Mouse (Mus musculus) forebrain, embryonic 13.5 days (tissue): ENCODE data around the gene Fam83g. TPM values are rescaled to one million over a fixed set of nuclear protein-coding genes. Genes with fewer than 3 reads are reported as not detected.

Source experiments
- ATAC-seq: fragments of 200-750 bp; cut with Nextera tagmentation; 2 replicates; pipeline ENCODE4 v1.8.0; 2017
- H3K27ac ChIP-seq: fragments of 300-500 bp; sonication (generic); 2 replicates; pipeline ENCODE4 v1.5.1; 2015; ENCODE audit warnings: inconsistent platforms, mild to moderate bottlenecking, moderate library complexity
- H3K27me3 ChIP-seq: fragments of 300-500 bp; sonication (generic); 2 replicates; pipeline ENCODE4 v1.6.1; 2015; ENCODE audit warnings: mild to moderate bottlenecking, inconsistent platforms
- H3K36me3 ChIP-seq: fragments of 300-500 bp; sonication (generic); 2 replicates; pipeline ENCODE4 v1.6.1; 2015; ENCODE audit warnings: mild to moderate bottlenecking, inconsistent platforms; ENCODE audit not compliant: poor library complexity, severe bottlenecking
- H3K4me1 ChIP-seq: fragments of 300-500 bp; sonication (generic); 2 replicates; pipeline ENCODE4 v1.6.1; 2015; ENCODE audit warnings: inconsistent platforms
- H3K4me2 ChIP-seq: fragments of 300-500 bp; sonication (generic); 2 replicates; pipeline ENCODE4 v1.6.1; 2015; ENCODE audit warnings: inconsistent platforms, mild to moderate bottlenecking, moderate library complexity
- H3K4me3 ChIP-seq: fragments of 300-500 bp; sonication (generic); 2 replicates; pipeline ENCODE4 v1.5.1; 2015; ENCODE audit warnings: mild to moderate bottlenecking, inconsistent platforms
- H3K9ac ChIP-seq: fragments of 300-500 bp; sonication (generic); 2 replicates; pipeline ENCODE4 v1.6.1; 2015; ENCODE audit warnings: mild to moderate bottlenecking, inconsistent platforms
- H3K9me3 ChIP-seq: fragments of 300-500 bp; sonication (generic); replicated peaks from 2 replicates; pipeline ENCODE4 v1.6.1; 2016; ENCODE audit warnings: inconsistent platforms
- WGBS: fragments of 180-500 bp; shearing (Covaris S2); methylation state at CpG from one replicate; pipeline ENCODE4 v1.1.7; 2015; 5-methylcytosine and 5-hydroxymethylcytosine counted together
- polyA plus RNA-seq: library from polyadenylated mRNA; unstranded; fragments of >200 nt; fragmentation: Nextera tagmentation; extraction: Ambion mirVana; gene quantifications from 2 replicates; pipeline ENCODE4 v1.2.1, GENCODE M21; 2015

Gene Fam83g
- polyA plus RNA-seq, 1 experiment from 2014 or later: 0.32 TPM

DNA sequence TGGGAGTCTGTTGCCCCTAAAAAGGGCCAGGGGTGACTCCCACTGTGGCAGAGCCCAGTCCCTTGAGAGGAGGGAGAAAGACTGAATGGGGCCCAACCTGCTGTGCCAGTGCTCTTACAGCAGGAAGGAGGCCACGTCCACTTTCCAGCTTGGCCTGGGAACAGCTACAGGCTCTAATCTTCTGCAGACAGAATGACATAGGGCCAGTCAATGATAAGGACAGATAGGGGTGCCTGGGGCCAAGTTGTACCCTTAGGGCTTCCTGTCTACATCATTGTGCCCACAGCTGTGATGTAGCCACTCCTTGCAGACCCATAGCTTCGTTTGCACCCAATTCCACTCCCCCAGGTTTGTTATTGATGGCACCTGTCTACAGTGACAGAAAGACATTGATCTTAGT is 2.2 kb downstream of the Fam83g start:
- Histone ChIP-seq H3K27me3 (peaks cover 40% of the 10 kb centered on the region), H3K4me1 (peaks cover 12% of the 10 kb centered on the region), H3K9me3 (no peaks in the 10 kb centered on the region), H3K27ac (no peak overlapping the region), H3K36me3 (no peaks in the 10 kb centered on the region), H3K4me3 (no peak overlapping the region), H3K4me2 (no peak overlapping the region), H3K9ac (no peak overlapping the region)
- 80% methylated on average over 2 of the region's 2 CpGs for WGBS
- ATAC-seq: no peak

DNA sequence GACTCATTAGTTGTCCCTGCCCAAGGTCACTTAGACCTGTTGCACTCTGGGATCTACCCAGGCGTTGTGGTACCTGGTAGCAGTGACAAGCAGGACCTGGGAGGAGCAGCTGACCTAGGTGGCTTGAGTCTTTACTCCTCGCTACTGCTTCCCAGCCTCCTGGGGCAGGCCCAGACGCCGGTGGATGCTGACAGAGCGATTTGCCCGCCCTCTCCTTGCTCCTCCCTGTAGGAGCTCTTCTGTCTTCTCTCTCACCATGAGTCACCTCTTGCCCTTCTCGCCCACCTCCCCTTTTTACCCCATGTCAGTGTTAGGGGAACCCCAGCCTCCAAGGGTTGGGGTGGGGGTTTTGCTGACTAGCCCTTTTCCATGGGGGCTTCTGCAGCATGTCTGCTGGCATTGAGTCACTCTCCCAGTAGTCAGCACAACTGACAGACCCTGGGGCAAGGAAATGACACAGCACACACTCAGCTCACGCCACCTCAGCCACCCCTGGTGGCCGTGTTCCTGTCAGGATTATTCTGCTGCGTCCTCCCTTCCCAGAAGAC is 3.1 kb downstream of the Fam83g start:
- Histone ChIP-seq H3K4me3 (no peak overlapping the region), H3K27me3 (peaks cover 40% of the 10 kb centered on the region), H3K4me2 (no peak overlapping the region), H3K9me3 (no peaks in the 10 kb centered on the region), H3K9ac (no peak overlapping the region), H3K27ac (no peak overlapping the region), H3K36me3 (no peaks in the 10 kb centered on the region), H3K4me1 (peaks cover 12% of the 10 kb centered on the region)
- WGBS: 47% methylated on average over 10 of the region's 10 CpGs
- ATAC-seq: no peak

DNA sequence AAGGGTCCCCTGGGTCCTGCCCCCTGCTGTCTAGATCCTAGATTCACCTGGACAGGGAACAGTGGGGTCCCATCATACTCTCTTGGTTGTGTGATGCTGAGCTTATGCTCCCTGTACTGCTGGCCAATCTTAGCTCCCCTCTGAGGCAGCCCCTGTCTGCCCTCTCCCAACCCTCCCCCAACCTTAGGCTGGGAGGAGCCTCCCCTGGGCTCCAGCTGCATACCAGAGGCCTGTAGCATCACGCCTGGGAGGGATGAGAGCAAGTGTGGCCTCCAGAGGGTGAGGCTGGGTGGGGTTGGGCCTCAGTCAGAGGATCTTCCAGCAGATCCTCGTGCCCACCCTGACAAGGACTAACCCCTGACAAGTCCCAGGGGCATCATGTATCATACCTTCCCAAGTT is 3.7 kb downstream of the Fam83g start:
- no peaks in the 10 kb centered on the region for H3K36me3 ChIP-seq

DNA sequence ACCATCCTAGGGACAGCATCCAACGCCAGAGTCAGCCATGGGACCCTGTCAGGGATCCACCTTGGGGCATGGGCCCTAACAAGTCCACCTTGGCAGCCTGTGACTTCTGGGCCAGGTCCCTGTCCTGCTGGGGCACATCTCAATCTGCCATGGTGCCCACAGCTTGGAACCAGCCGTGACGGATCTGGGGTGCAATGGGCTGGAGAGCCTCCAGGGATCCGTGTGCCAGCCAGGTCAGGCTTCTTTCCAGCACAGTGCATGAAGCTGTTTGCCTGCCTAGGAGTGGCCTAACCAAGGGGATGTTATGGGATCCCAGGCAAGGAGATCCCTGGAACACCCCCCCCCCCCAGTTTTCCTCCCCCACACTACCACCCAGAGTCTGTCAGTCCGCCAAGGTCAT is 9.1 kb downstream of the Fam83g start:
- no peak for ATAC-seq
- 90% methylated on average over 5 of the region's 5 CpGs for WGBS
- H3K4me2 ChIP-seq: no peak overlapping the region

More for the DNA sequence above, 3.7 kb downstream of the Fam83g start:
- H3K27ac ChIP-seq: no peak overlapping the region
- peaks cover 12% of the 10 kb centered on the region for H3K4me1 ChIP-seq
- H3K4me3 ChIP-seq: no peak overlapping the region
- ATAC-seq: no peak
- WGBS: 60% methylated on average over 2 of the region's 2 CpGs
- no peak overlapping the region for H3K4me2 ChIP-seq
- H3K27me3 ChIP-seq: peaks cover 40% of the 10 kb centered on the region
- H3K9me3 ChIP-seq: no peaks in the 10 kb centered on the region
- no peak overlapping the region for H3K9ac ChIP-seq

DNA sequence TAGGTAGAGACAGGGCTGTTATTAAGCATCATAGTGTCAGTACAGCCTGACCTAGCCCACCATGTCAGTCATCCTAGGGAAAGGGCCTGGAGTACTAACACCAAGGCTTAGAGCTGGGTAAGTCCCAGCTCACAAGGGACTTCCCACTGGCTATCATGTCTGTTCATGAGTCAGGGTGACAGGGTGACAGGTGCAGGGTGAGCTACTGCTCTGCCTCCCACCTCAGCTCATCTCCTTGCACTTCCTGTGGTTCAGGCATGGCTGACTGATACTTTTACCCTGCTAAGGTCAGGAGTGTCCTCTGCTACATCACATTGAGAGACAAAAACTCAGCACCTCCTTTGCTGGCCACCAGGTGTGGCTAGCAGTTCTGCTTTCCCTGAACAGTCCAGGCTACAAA is 15.0 kb downstream of the Fam83g start:
- no peak for ATAC-seq

More for the DNA sequence above, 9.1 kb downstream of the Fam83g start:
- H3K27me3 ChIP-seq: no peaks in the 10 kb centered on the region
- H3K27ac ChIP-seq: no peak overlapping the region
- H3K9me3 ChIP-seq: no peaks in the 10 kb centered on the region
- H3K9ac ChIP-seq: no peak overlapping the region
- no peaks in the 10 kb centered on the region for H3K4me1 ChIP-seq
- H3K4me3 ChIP-seq: no peak overlapping the region
- H3K36me3 ChIP-seq: no peaks in the 10 kb centered on the region

DNA sequence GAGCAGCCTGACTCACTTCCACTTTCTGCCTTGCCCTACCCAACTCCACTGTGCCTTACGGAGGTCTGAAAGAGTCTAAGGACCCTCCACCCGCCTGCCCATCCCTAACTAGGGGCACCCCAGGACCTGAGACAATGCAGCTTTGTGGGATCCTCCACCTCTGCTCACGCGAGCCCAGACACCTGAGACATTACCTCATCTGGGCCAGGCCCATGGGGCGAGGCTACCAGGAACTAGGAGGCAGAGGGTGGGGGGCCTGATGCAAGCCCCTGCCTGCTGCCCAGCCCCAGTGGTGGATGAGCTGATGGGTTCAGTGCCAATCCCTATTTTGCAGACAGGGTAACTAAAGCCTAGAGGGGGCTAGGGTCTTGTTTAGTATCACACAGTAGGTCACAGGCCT is 15.6 kb downstream of the Fam83g start:
- Histone ChIP-seq H3K9me3 (no peaks in the 10 kb centered on the region), H3K9ac (no peak overlapping the region), H3K27ac (no peak overlapping the region), H3K4me1 (peaks cover 9% of the 10 kb centered on the region), H3K27me3 (no peaks in the 10 kb centered on the region), H3K4me2 (no peak overlapping the region), H3K36me3 (no peaks in the 10 kb centered on the region), H3K4me3 (no peak overlapping the region)
- ATAC-seq: no peak
- 83% methylated on average over 5 of the region's 5 CpGs for WGBS

More for the DNA sequence above, 15.0 kb downstream of the Fam83g start:
- Histone ChIP-seq H3K36me3 (no peaks in the 10 kb centered on the region), H3K9me3 (no peaks in the 10 kb centered on the region), H3K9ac (no peak overlapping the region), H3K4me2 (no peak overlapping the region), H3K27ac (no peak overlapping the region), H3K4me3 (no peak overlapping the region), H3K27me3 (no peaks in the 10 kb centered on the region), H3K4me1 (peaks cover 9% of the 10 kb centered on the region)

DNA sequence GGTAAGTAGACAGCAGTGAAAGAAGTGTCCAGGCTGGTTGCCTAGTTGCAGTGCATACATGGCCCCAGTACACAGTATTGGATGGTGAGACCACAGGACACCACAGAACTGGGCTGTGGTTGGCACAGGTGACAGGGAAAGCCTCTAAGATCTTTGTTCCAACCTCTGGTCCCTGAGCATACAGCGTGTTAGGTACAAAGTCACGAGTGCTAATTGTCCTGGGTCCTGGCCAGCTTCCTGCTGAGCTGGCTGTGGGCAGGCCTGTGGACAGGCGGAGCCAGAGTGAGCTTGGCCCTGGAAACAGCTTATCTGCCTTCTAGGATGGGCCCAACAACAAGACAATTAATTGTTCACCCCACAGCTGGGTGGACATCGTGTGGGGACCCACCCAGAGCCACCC is 16.0 kb downstream of the Fam83g start:
- Histone ChIP-seq H3K4me2 (no peak overlapping the region), H3K27me3 (no peaks in the 10 kb centered on the region), H3K36me3 (no peaks in the 10 kb centered on the region), H3K9ac (no peak overlapping the region), H3K27ac (no peak overlapping the region), H3K9me3 (no peaks in the 10 kb centered on the region), H3K4me1 (peaks cover 9% of the 10 kb centered on the region), H3K4me3 (no peak overlapping the region)
- no peak for ATAC-seq
- WGBS: 61% methylated on average over 4 of the region's 4 CpGs

DNA sequence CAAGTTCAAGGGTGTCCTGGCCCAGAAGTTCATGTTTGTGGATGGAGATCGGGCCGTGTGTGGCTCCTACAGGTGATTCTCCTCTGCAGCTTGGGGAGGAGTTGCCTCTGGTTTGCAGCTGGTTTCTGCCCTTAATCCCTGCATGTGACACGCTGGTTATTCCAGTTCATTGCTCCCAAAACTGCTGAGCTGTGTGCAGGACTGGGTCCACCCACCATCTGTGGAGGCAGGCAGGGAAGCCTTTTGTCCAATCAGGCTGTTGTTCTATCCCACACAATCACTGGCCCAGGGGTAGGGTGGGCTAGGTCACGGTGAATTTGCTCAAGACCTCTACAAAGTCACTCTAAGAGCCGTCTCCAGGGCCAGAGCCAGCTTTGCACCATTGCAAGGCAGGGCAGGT is 17.8 kb downstream of the Fam83g start:
- Histone ChIP-seq H3K4me2 (no peak overlapping the region), H3K27me3 (no peaks in the 10 kb centered on the region), H3K27ac (no peak overlapping the region), H3K36me3 (no peaks in the 10 kb centered on the region), H3K9ac (no peak overlapping the region), H3K4me1 (peaks cover 9% of the 10 kb centered on the region), H3K4me3 (no peak overlapping the region), H3K9me3 (no peaks in the 10 kb centered on the region)
- WGBS: 46% methylated on average over 5 of the region's 5 CpGs
- no peak for ATAC-seq

DNA sequence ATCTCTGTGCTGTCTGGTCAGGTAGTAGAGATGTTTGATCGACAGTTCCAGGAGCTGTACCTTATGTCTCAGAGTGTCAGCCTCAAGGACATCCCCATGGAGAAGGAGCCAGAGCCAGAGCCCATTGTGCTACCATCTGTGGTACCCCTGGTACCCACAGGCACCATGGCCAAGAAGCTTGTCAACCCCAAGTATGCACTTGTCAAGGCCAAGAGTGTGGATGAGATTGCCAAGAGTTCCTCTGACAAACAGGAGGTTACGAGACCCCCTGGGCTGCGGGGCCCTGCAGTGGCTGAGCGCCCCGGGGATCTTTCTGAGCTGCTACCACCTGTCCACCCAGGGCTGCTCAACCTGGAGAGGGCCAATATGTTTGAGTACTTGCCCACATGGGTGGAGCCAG is 18.6 kb downstream of the Fam83g start:
- H3K4me1 ChIP-seq: peaks cover 9% of the 10 kb centered on the region
- no peak overlapping the region for H3K4me3 ChIP-seq
- no peak overlapping the region for H3K9ac ChIP-seq
- no peak for ATAC-seq
- H3K9me3 ChIP-seq: no peaks in the 10 kb centered on the region
- H3K27me3 ChIP-seq: no peaks in the 10 kb centered on the region
- WGBS: 93% methylated on average over 5 of the region's 5 CpGs
- no peak overlapping the region for H3K4me2 ChIP-seq
- no peaks in the 10 kb centered on the region for H3K36me3 ChIP-seq
- H3K27ac ChIP-seq: no peak overlapping the region

DNA sequence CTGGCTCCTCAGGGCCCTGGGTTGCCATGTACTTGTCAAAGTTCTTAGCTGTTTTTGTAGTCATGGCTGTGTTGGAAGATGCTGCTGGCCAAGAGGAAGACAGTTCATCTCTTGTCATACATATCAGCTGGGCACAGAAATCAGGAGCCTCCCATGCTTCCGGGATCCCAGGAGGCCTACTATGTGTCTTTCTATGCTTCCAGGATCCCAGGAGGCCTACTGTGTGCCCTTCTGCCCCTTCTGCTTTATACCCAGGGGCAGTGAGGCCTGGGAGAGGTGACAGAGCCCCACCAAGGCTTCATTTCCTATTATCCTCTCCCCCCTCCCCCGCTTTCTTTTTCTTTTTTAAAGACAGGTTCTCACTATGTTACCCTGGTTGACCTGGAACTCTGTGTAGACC is 21.7 kb downstream of the Fam83g start:
- Histone ChIP-seq H3K36me3 (no peaks in the 10 kb centered on the region), H3K9me3 (no peaks in the 10 kb centered on the region), H3K4me2 (no peak overlapping the region), H3K4me1 (no peaks in the 10 kb centered on the region), H3K27ac (no peak overlapping the region), H3K27me3 (no peaks in the 10 kb centered on the region), H3K4me3 (no peak overlapping the region), H3K9ac (no peak overlapping the region)
- 100% methylated on average over 2 of the region's 2 CpGs for WGBS
- no peak for ATAC-seq

DNA sequence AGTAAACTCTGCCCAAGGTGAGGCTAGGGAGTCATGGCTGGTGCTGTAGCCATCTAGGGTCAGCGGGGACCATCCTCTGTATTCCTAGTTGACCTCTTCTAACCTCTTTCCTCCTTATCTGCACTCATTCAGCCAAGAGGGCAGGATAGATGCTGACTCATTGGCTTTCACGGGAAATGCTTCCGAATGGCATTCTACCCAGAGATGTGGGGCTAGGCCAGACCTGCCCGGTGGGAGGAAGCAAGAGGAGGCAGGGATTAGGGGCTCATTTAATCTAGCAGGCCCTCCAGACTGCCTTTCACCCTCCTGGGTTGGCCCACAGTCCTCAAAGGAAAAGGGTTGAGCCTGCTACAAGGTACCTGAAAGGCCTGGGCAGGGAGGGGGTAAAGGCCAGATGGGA is 22.3 kb downstream of the Fam83g start:
- Histone ChIP-seq H3K27ac (no peak overlapping the region), H3K36me3 (no peaks in the 10 kb centered on the region), H3K9ac (no peak overlapping the region), H3K4me1 (no peaks in the 10 kb centered on the region), H3K27me3 (no peaks in the 10 kb centered on the region), H3K4me2 (no peak overlapping the region), H3K9me3 (no peaks in the 10 kb centered on the region), H3K4me3 (no peak overlapping the region)
- no peak for ATAC-seq
- WGBS: 50% methylated on average over 4 of the region's 4 CpGs

DNA sequence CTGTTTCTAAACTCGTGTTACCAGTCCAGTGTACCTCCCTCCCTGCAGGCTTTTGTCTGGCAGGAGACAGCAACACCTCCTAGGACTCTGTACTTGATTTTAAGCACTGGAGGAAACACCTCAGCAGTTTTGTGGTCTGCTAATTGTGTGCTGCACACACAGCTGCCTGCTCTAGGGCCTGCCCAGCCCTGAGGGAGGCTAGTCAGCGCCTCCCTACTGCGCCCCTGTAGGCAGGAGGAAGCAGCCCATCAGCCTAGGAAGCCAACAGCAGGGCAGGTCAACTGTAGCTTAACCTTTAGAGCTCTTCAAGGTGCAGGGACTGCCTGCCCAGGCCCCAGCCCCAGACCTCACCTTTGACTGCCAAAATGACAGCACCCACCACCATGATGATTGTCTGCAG is 25.0 kb downstream of the Fam83g start:
- Histone ChIP-seq H3K4me1 (no peaks in the 10 kb centered on the region), H3K4me2 (no peak overlapping the region), H3K9ac (no peak overlapping the region), H3K27ac (no peak overlapping the region), H3K4me3 (no peak overlapping the region), H3K9me3 (no peaks in the 10 kb centered on the region), H3K27me3 (no peaks in the 10 kb centered on the region), H3K36me3 (no peaks in the 10 kb centered on the region)
- ATAC-seq: no peak
- WGBS: 68% methylated on average over 3 of the region's 3 CpGs

DNA sequence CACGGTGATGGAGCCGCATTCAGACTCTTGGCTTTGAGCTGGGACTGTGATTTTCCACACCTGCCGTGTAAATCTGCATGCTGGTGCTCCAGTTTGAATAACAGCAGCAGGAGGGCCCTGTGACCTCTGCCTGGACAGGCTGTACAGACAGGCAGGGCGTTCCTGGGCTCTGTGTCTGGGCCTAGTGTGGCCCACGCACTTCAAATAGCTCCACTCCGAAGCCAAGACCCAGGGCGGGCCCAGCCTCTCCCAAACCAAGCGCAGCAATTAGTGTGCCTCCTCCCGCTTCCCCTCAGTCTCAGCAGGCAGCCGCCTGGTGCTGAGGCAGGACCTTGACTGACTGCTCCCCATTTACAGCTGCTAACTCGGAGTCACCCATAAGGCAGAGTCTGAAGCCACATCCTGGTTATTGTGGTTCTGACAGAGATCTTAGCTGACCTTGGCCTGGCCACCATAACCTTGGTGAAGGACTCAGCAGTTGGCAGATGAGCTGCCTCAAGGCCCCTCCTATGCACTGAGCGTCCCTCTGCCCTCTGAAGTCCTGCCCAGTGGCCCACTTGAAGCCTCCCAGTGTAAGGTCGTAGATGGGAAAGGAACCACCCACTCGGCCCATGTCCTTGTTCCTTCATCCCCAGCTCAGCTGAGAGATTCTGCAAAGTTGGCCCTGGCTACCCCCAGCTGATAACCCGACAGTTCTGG is 29.4 kb downstream of the Fam83g start:
- 62% methylated on average over 15 of the region's 15 CpGs for WGBS

More for the DNA sequence above, 29.4 kb downstream of the Fam83g start:
- Histone ChIP-seq H3K4me3 (no peak overlapping the region), H3K9me3 (no peaks in the 10 kb centered on the region), H3K27ac (no peak overlapping the region), H3K4me1 (peaks cover 4% of the 10 kb centered on the region; the same call in 1 of the 2 replicates), H3K36me3 (no peaks in the 10 kb centered on the region), H3K27me3 (no peaks in the 10 kb centered on the region), H3K9ac (no peak overlapping the region), H3K4me2 (no peak overlapping the region)
- ATAC-seq: no peak
